Mouse (Mus musculus): ENCODE results near the gene Gm15517.
A peak's percentile ranks its signal among the peaks of the same experiment; 100 is the strongest.
"Not testable (repeated sequence)": the region's sequence is repeated elsewhere in the genome, so short reads cannot be mapped to it uniquely, and the experiment has no call there.

Gene Gm15517

GRCm38 (mm10) chr7:44271309-44271708 lies 10.1 kb downstream of the Gm15517 start:
- DNase-seq: no peak

DNA sequence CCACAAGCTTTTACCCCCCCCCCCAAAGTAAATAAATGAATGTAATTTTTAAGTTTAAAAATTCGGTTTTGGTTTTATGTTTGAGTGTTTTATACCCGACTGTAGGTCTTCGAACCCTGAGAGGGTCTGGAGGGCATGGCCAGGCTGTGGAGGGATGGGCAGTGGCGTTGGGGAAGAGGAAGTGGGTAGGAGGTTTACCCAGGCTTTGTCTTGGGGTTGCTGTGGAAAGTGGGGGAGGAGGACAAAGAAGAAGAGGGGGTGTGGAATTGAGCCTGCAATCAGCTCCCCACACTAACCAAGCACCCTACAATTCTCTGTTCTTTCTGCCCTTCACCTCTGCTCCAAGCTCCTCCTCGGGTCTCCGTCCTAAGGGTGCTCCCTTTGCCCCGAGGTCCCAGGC lies 11.3 kb downstream of the Gm15517 start:
- no peak for DNase-seq

- no peak for DNase-seq
Observed at GRCm38 (mm10) chr7:44273446-44273845, 12.2 kb downstream of the Gm15517 start.

GRCm38 (mm10) chr7:44274096-44274495 lies 12.8 kb downstream of the Gm15517 start:
- no peak for DNase-seq

DNA sequence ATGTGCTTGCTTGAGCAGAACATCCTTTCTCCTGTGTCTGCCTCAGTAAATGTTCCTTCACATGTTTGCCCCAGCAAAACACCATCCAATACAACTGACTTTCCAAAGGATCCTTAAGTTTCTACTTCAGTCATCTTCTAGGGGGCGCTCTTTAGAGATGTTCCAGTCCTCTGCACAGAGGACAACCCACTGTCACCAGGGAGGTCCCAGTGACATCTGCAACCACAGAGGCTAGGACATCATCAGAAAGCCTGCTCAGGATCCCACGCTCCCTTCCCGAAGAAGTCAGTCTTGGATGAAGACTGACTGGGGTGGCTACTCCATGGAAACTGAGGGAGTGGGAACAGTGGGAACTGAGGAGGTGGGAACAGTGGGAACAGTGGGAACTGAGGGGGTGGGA lies 14.3 kb downstream of the Gm15517 start:
- no peak for DNase-seq

DNA sequence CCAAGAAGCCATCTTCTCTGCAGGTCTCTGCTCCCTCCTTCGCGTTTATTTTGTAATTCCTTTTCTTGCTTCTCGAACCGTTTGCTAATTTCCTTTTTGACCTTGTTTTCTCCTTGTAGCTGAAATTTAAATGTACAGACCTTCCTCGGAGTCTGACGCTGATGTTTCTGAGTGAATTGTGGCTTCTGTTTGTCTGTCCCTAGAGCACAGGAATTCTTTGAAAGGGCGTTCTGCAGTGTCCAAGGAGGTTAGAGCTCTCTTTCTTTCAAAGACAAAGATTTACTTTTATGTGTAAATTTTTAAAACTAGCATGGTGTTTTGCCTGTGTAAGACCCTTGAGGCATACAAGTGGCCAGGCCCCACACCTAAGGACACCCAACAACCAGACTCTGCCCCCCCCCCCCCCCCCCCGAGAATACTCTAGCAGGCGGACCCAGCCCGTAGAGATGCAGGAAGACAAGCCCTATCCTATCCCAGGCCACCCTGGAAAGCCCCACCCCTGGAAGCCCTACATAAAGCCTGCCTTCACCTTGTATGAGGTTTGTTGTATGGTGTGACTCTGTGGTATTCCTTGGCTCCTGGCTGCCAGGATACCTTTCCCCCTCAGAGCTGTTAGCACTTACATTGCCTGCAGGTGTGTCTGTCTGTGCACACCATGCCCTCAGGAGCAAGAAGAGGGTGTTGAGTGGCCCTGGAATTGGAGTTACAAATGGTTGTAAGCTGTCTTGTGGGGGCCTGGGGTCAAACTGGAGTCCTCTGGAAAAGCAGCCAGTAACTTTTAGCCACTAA lies 15.4 kb downstream of the Gm15517 start:
- no peak for DNase-seq

GRCm38 (mm10) chr7:44277250-44277622 lies 16.0 kb downstream of the Gm15517 start:
- DNase-seq: peak; percentile 73

- DNase-seq: no peak
Observed at GRCm38 (mm10) chr7:44280959-44281358, 19.7 kb downstream of the Gm15517 start.

DNA sequence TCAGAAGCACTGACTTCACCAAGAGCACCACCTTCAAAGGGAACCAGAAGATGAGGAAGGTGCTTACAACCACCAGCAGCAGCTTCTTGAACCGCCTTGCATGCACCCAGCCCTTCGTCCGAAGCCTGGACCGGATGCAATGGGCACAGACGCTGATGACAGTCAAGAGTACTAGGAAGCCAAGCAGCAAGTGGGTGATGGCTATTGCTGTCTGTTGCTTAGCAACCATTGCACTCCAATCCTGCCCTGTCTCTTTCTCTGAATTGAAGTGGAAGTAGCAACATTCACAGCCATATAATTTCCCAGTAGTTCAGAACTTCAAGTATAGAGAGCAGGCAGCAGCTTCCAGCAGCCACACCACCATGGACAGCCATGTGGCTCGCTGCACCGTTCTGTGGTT lies 20.3 kb downstream of the Gm15517 start:
- no peak for DNase-seq

GRCm38 (mm10) chr7:44287760-44288159 lies 26.5 kb downstream of the Gm15517 start:
- no peak for DNase-seq

DNA sequence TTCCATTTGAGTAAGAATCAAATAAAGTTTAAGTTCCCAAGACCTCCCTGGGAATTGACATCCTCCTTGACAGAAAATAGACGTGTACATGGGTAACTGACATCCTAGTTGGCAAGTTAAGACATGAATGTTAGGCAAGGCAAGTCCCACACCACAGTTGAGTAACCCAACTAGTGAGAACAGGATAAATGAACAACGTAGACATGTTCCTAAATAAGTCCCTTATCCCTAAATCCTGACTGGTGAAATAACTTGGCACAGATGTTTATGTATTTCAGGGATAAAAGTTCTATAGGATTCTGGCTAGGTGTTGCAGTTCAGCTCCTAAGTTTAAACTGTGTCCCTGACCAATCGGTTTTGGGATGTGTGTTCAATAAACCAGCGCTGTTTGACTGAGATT lies 29.7 kb downstream of the Gm15517 start:
- no peak for DNase-seq

GRCm38 (mm10) chr7:44291418-44291817 lies 30.2 kb downstream of the Gm15517 start:
- DNase-seq: no peak

- DNase-seq: not testable (repeated sequence)
Observed at GRCm38 (mm10) chr7:44297501-44297900, 36.3 kb downstream of the Gm15517 start.

- peak; percentile 64 for DNase-seq
Observed at GRCm38 (mm10) chr7:44303346-44304340, 42.4 kb downstream of the Gm15517 start.

GRCm38 (mm10) chr7:44304463-44304774 lies 43.2 kb downstream of the Gm15517 start:
- no peak for DNase-seq

GRCm38 (mm10) chr7:44304775-44305641 lies 43.8 kb downstream of the Gm15517 start:
- DNase-seq: peak; percentile 100

GRCm38 (mm10) chr7:44305686-44306085 lies 44.4 kb downstream of the Gm15517 start:
- DNase-seq: no peak

GRCm38 (mm10) chr7:44306516-44307240 lies 45.4 kb downstream of the Gm15517 start, which contains the start of gene Clec11a:
Gene Clec11a, minus strand, starts transcription at chr7:44306902.
- peak; percentile 66 for DNase-seq

DNA sequence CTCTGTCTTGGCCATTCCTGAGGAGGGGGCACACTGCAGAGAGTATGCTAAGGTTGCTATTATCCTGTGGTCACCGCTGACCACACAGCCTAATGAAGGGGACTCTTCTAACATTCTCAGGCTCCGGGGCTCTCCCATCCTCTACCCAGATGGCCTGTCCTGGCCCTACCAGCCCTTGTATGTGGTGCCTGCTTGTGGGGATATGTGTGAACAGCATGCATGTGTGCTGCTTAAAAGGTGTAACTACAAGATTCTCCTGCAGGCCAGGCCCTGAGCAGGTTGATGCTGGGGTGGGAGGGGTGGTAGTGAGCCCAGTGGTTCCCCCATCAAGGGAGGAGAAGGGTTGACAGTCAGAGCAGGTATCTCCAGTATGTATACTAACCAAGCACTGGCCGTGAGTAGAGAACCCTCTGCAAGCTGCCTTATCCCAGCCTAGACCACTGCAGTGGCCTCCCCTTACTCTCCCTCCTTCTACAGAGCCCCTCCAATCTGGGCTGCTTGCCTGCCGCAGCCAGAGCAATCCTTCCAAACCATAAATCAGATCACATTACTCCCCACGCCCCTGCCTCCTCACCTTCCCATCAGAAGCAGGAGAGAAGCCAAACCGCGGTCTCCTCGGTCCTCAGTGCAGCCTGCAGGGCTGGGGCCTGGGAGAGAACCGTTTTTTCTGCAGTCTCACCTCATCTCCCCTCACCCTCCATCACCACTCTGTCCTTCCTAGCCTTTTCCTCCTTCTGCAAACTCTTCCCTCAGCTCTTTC lies 46.2 kb downstream of the Gm15517 start:
- no peak for DNase-seq

DNA sequence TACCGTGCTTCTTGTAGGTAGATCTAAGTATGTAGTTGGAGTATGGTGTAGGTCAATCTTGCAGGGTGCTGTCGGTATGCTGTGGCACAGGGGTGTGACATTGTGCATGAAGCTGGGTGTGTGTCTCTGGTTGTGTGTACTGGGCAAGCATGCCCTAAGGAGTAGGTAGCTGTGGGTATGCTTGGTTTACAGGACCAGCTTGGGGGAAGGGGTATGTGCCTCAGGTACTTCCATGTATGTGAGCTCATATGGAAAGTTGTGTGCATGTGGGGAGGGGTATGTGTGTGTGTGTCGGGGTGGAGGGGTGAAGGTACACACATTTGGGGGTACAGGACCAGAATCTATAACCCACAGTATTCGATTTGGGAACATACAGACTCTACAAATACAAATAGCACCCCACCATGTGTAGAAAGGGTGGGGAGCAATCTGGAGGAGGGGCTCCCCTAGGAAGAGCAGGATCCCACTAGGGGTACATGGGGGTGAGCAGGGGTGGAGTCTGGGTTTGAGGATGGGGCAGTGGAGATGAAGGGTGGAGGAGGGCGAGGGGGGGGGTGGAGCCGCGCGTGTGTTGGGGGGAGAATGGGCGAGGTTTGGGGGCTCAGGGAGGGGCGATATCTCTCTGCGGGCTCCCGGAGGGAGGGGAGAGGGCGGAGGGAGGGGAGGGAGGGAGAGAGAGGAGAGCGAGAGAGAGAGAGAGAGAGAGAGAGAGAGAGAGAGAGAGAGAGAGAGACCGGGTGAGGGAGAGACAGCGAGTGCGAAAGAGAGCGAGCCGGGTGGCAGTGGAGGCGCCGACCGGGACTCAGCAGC lies 48.4 kb downstream of the Gm15517 start, which contains the start of gene Shank1:
Gene Shank1 (plus strand): TSS at position 779 of the 810 bp plus-strand sequence.
- no peak for DNase-seq

Measured in cerebellum, adult 9-11 months (tissue).